Mouse (Mus musculus): Measurements from ENCODE around the gene Ccnd2. TPM values are rescaled to one million over a fixed set of nuclear protein-coding genes. Genes with fewer than 3 reads are reported as not detected.

Ccnd2 gene
- polyA plus RNA-seq, 1 experiment: 143 TPM

DNA sequence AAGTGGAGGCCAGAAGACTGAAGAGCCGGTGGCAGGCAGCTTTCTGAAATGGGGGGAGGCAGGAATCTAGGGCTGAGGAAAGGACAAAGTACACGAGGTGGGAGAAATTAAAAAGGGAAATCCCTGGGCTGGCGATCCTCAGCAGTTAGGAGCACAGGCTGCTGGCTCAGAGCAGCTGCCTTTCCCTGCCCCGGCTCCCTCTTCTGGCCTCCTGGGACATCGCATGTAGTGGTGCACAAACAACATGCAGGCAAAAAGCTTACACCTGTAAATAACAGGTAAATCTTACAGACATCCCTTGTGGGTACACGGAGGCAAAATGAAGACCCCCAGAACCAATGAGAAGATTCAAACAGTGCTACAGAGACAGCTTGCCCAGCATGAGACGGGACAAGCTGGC lies 57.4 kb downstream of the Ccnd2 start:
- H3K4me1 ChIP-seq: no peaks in the 10 kb centered on the region
- TF ChIP-seq FLI1 (IDR thresholded peaks at IDR 0.05; ENCODE audit: low read length) (no peak), GATA1 (IDR thresholded peaks at IDR 0.05; ENCODE audit: borderline replicate concordance, low read length) (no peak)
- peaks cover 39% of the 10 kb centered on the region for H3K36me3 ChIP-seq (replicated peaks; ENCODE audit: low read length)

GRCm38 (mm10) chr6:127086739-127087138 lies 65.3 kb downstream of the Ccnd2 start:
- H3K9me3 ChIP-seq: no peaks in the 10 kb centered on the region
- no peak overlapping the region for H3K4me3 ChIP-seq (replicated peaks)
- peaks cover 4% of the 10 kb centered on the region for H3K27me3 ChIP-seq (replicated peaks)
- no peaks in the 10 kb centered on the region for H3K4me1 ChIP-seq
- TF ChIP-seq GATA1 (IDR thresholded peaks at IDR 0.05; ENCODE audit: borderline replicate concordance, low read length) (no peak), FLI1 (IDR thresholded peaks at IDR 0.05; ENCODE audit: low read length) (no peak)
- peaks cover 39% of the 10 kb centered on the region for H3K36me3 ChIP-seq (replicated peaks; ENCODE audit: low read length)

More for the DNA sequence above, 57.4 kb downstream of the Ccnd2 start:
- H3K4me3 ChIP-seq (replicated peaks): no peak overlapping the region
- no peaks in the 10 kb centered on the region for H3K27me3 ChIP-seq (replicated peaks)
- H3K9me3 ChIP-seq: no peaks in the 10 kb centered on the region

DNA sequence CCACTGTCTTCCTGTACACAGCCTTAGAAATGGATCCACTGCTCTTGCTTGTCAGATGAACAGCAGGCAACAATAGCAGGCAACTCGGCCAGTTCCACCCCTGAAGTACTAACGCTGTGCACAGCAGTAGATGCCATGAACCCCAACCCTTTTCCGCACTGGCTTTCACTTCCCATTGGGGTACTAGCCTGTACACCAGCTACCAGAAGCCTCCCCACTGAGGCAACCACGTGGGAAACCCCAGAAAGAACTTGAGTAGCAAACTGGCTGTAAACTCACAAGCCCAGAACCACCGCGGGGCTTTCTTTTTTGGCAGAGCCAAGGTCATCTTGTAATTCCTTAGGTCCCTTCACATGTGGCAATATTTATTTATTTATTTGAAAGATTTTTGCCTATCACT lies 70.2 kb downstream of the Ccnd2 start:
- Histone ChIP-seq H3K4me1 (peaks cover 12% of the 10 kb centered on the region), H3K36me3 (replicated peaks; ENCODE audit: low read length) (no peaks in the 10 kb centered on the region), H3K27me3 (replicated peaks) (peaks cover 18% of the 10 kb centered on the region), H3K4me3 (replicated peaks) (no peak overlapping the region), H3K9me3 (no peaks in the 10 kb centered on the region)
- TF ChIP-seq GATA1 (IDR thresholded peaks at IDR 0.05; ENCODE audit: borderline replicate concordance, low read length) (no peak), FLI1 (IDR thresholded peaks at IDR 0.05; ENCODE audit: low read length) (no peak)

GRCm38 (mm10) chr6:127079867-127080731 lies 71.9 kb downstream of the Ccnd2 start:
- H3K4me1 ChIP-seq: peaks cover 20% of the 10 kb centered on the region
- TF ChIP-seq GATA1 (IDR thresholded peaks at IDR 0.05; ENCODE audit: borderline replicate concordance, low read length) (no peak), FLI1 (IDR thresholded peaks at IDR 0.05; ENCODE audit: low read length) (no peak)
- no peaks in the 10 kb centered on the region for H3K36me3 ChIP-seq (replicated peaks; ENCODE audit: low read length)
- peak overlapping the region; percentile 93 for H3K4me3 ChIP-seq (replicated peaks)
- no peaks in the 10 kb centered on the region for H3K9me3 ChIP-seq
- peaks cover 18% of the 10 kb centered on the region for H3K27me3 ChIP-seq (replicated peaks)

Other genes starting within 250 kb of the Ccnd2 start
- not detected in 2 replicates for gene Dyrk4, start 230.4 kb downstream of the Ccnd2 start, polyA plus RNA-seq (2012; ENCODE audit: insufficient read depth, low replicate concordance)
- 7.2 and 10.9 TPM in 2 replicates for gene Rad51ap1, start 212.6 kb downstream of the Ccnd2 start, polyA plus RNA-seq (2012; ENCODE audit: insufficient read depth, low replicate concordance)
- gene D6Wsu163e, start 212.2 kb downstream of the Ccnd2 start, polyA plus RNA-seq (2012; ENCODE audit: insufficient read depth, low replicate concordance): 1.0 TPM in 1 of 2 replicates, not detected in the other
- gene Fgf6, start 136.6 kb downstream of the Ccnd2 start, polyA plus RNA-seq (2012; ENCODE audit: insufficient read depth, low replicate concordance): 0.02 TPM in 1 of 2 replicates, not detected in the other
- 0.19 TPM in 1 of 2 replicates, not detected in the other for gene Fgf23, start 79.3 kb downstream of the Ccnd2 start, polyA plus RNA-seq (2012; ENCODE audit: insufficient read depth, low replicate concordance)
- 0.50 TPM in 1 of 2 replicates, not detected in the other for gene Tigar, start 42.6 kb downstream of the Ccnd2 start, polyA plus RNA-seq (2012; ENCODE audit: insufficient read depth, low replicate concordance)